Mouse (Mus musculus) 3134 (cell line): ENCODE results near the gene Dop1b.
A peak's percentile ranks its signal among the peaks of the same experiment; 100 is the strongest.

Experiments used
- DNase-seq: peaks from one replicate; pipeline ENCODE4 v3.0.0-alpha.2; 2011; ENCODE audit warnings: low spot score; ENCODE audit not compliant: insufficient read length; ENCODE audit errors: extremely low read depth

Dop1b gene

DNA sequence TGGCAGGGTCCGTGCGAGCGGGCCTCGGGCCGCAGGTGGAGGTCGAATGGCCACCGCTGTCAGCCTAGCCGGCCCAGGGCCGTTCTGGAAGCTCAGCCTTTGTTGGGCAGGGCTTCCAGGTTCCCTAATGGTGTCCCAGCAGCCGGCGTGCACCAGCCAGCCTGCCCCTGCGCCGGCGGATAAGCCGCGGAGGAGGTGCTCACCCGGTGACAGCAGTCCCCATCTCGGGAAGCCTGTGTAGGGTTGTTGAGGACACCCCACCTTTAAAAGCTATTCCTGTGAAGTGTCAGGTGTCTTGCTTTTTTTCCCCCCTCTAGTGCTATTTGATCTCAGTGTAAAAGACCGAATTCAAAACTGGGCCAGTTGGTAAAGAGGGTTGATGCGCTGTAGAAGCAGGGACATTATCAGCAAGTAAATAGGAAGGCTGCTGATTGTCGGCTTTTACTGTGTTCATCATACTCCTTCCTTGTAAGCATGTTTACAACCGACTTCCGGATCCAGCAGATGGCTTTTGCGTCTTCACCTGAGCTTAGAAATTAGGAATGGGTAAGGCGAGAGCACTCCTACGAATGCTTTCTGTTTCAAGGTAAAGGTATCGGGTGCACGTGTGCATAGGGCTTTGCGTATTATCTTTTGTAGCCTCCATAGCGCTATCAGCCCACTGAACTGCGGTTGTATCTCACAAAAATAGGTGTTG lies 633 bp downstream of the Dop1b start:
- DNase-seq, result no peak

DNA sequence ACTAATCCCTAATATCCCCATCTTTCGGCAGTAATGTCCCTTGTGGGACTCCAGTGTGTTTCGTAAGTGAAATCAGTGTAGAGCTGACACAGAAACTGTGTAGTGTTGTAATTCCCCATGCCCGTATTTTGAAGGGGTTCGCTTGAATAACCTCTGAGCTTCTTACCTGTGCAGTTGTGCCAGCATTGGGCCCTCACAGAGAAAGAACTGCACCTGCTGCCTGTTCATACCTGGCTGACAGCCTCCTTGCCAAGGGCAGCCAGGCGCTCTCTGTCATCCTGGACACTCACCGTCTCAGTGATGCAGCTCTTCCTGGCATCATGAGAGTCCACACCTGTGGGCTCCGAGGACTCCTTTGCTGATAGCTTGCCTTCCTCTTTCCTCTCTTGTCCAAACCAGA lies 1.3 kb downstream of the Dop1b start:
- no peak for DNase-seq

DNA sequence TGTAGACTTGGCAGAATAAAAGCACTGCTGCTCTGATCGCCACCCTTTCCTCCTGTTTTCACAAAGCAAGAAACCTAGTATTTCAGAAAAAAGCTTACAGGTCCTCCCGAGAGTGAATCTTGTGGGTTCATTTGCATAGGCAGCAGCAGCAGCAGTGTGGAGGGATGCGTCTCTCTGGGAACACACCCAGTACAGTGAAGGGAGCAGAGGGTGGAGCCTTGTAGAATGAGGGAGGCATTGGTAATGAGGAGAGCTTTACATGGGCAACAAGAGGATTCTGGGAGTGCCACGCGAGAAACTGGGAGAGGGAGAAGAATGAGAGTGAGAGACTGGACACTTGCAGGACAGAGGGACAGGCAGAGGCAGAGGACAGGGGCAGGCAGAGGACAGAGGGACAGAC lies 2.7 kb downstream of the Dop1b start:
- peak; percentile 35 for DNase-seq

DNA sequence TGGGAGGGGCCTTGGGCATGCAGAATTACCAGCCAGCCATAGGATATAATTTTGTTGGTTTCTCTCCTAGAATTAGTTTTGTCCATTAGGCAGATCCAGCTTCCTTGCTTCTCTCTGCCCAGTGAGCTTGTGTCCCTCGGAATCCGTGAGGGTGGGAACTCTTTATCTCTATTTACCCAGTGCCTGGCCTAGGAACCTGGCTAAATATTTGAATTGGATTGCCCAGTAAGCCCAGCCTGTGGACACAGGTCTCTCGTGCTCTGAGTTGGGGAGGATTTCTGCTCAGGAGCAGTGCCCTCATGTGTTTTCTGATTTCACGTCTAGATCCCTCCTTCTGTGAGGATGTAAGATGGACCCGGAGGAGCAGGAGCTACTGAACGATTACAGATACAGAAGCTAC lies 4.1 kb downstream of the Dop1b start:
- DNase-seq, result no peak

DNA sequence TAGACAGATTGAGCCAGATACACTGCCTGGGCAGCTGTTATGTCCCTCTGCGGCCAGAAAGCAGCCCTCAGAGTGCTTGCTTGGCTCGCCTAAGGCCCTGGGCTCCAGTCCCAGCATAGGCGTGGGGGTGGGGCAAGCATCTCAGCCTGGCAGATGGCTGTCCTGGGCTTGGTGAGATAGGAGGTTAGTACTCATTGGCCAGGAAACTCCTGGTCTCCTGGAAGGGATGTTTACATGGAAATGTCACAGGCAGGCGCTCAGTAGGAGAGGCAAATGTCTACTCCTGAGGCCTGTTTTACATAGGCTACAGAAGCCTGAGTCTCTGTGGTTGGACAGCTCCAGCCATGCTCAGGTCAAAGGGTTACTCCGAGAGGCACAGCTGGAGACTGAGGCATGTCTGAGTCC lies 5.6 kb downstream of the Dop1b start:
- no peak for DNase-seq

DNA sequence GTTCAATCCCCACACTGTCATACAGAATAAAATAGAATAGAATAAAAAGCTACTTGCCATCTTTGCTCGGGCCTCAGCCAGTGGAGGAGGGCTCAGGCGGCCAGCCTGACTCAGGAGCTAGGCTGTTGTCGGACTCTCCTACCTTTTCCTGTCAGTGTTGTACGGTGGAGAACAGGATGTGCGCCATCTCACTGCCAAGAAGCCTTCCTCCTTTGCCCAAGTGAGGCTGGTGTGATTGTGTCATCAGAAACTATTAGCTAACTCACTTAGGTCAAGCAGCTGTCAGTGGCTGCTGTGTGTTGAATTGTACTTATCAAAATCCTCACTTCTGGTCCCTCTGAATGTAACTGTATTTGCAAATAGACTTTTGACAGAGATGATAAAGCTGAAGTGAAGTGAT lies 10.1 kb downstream of the Dop1b start:
- no peak for DNase-seq

DNA sequence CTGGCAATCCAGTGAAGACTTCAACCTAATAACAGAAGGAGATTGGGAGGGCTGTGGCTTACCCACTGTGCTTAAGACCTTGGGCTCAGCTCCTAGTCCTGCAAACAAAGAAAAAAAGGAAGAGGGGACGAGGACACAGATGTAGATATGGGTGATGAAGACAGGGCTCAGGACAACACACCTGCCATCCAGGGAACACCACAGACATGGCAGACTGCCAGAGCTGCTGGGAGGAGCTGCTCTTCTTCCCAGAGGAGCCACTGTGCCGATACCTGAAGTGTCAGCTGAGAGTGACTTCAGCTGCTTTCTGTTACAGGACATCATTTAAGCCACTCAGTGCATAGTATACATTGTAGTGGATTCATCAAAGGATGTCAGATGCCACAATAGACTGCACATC lies 10.8 kb downstream of the Dop1b start:
- no peak for DNase-seq

DNA sequence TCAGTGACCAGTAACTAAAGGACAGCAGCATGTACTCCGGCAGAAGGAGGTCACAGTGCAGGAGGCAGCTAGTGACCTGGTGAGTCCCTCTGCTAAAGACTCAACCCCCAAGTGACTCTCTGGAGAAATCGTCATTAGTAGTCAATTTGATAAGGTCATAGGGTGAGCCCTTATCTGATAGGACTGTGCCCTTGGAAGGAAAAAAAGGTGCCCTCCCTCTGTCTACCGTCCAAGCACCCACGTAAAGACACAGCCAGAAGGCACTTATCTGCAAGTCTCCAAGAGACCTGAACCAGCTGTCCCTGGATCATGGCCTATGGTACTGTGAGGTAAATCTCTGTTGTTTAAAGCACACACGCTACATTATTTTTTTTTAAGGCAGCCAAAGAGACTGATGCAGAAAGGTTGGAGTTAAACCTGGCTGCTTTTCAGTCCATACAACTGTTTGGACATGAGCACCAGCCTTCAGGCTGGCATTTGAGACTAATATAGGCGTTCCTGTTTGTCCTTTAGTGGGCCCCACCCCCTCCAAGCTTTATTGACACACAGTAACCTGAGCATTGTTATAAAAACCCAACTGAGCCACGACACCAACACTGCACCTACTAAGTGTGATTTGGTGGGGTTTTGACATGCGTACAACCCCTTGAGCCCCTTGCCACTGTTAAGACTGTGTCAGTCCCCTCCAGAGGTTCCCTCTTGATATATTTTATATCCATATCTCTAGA lies 13.9 kb downstream of the Dop1b start:
- no peak for DNase-seq

DNA sequence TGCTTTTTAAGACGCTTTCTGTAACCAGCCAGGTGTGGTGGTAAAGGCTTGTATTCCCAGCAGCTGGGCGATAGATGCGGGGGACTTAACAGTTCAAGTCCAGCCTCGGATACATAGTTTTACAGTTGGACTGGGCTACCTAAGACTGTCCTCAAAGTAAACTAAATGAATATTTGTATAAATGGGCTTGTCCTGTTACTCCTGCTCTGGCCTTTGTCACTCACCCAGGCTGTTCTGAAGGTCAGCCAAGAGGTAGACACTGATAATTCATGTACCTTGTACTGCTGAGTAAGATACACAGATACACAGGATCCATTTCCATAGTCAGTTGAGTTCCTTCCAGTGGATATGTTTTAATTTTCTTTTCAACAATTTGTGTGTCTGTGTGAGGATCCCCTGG lies 14.5 kb downstream of the Dop1b start:
- no peak for DNase-seq

DNA sequence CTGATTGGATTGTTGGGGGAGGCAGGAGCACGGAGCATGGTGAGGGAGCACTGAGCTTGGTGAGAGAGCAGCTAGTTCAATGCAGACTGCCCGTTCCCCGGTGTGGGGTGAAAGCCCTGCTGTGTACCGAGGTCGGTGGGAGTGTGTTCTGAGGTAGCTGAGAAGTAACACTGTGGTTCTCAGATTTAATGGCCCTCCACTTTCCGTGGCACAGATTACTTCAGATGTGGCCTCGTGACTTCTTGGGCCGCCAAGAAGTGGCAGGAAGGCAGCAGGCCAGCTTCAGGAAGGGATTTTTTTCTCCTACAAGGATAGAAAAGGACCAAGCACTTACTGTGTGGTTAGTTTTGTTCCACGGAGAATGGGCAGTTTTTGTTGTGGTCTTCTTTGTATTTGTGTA lies 17.0 kb downstream of the Dop1b start:
- no peak for DNase-seq

DNA sequence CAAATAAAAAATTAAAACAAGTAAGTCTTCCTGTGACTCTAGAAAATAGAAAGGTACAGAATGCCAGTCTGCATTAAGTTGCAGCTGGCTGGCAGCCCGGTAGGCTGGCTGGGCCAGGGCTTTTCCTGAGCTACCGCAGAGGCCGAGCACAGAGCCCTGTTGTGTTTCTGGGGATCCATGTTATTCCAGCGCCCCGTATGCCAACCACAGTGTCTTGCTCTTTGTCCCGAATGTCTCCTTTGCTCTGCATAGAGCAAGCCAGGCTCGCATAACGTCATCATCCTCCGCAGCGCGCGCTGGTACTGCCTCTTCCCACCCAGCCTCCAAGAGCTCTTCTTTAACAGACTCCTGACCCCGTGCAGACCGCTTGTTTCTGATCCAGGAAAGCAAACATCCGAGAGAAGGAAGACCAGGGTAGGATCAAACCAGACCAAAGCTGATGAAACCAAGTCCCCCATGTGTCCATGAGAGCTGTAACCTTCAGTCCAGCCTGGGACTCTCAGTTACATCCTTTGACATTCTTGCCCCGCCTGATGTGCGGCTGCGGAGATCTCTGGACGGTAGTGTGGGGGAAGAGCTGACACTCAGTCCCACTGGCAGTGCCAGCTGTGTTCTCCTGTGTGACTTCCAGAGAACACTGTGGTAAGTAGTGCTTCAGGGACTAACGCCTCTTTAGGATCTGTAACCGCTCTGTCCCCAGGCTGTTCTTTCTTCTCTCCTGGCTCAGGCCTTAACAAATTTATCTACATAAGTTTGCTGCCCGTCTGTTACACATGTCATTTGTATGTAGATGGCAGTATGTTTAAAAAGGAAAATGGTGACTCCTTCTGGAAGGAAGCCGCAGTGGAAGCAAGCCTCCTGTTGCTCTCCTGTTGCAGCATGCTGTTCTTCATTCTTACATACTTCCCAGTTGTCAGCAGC lies 18.4 kb downstream of the Dop1b start:
- DNase-seq, result no peak

DNA sequence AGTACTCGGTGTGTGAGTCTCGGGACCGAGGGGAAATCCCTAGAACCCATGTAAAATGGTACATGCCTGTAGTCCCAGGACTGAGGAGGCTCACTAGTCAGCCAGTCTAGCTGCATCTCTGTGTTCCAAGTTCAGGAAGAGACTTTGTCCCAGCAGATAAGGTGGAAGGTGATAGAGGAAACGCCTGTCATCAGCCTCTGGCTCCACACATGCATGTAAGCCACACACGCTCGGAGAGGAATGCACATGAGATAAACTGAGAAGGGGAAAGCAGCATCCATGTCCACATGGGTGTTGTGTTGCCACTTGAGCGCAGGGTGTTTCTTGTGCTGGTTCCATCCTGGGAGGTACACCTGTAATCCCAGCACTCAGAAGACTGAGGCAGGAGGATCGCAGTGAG lies 19.6 kb downstream of the Dop1b start:
- DNase-seq, result no peak

DNA sequence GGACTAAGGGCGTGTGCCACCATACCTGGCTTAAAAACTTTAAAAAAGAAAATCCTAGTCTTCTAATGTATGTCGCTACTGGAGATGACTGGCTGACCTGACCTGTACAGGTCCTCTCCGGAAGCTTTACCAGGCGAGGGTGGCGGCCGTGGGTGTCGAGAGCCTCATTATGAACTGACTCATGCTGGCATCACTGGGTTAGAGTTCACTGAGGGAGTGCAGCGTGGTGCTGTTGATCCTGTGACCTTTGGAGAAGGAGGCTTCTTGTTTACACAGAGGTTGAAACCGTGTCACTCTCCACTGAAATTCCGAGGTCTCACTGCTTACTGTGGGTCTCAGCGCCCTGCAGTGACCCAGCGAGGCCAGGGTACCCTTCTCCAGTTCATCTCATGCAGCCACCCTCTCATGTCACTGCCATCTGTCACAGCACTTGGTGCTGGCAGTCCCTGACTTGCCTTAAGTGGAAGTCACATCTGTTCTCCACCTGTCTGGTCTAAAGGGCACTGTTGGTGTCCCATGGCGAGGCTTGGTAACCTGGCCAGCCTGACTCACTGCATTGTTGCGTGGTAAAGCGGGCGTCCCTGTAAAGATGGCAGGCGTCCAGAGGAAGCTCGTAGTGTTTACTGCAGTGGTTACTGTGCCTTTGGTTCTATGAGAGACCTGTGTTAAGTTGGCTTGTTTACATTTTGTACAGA lies 21.3 kb downstream of the Dop1b start:
- peak; percentile 63 for DNase-seq

DNA sequence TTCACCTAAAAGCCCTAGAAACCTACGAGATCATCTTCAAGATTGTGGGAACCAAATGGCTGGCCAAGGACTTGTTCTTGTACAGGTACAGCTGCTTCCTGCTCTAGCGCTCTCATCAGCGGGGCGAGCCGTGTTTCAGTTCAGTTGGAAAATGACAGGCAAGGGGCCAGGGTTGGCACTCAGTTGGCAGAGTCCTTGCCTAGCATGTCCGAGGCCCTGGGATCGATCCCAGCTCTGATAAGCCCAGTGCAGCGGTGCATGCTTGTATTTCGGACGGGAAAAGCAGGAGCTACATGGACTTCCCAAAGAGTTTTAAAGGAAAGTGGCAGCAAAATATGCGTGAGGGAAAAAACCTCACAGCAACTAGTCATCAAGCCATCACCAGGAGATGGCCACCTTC lies 27.5 kb downstream of the Dop1b start:
- DNase-seq, result no peak

DNA sequence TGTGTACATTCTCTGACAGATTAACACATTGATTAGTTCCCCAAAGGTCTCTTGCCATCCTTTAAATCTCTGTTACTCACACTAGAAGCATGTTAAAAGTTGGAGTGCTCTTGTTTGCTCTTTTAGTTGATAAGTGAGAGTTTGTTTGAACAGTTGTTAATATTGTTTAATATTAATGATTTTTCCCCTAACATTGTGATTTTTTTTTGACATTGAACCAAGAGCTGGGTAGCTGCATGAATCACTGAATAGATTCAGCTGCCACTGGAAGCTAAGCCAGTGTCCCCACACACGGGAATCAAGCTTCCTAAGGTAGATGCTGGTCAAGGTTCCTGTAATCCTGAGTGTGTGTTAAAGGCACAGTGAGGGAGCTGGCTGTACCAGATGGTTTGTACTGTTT lies 31.2 kb downstream of the Dop1b start:
- no peak for DNase-seq

DNA sequence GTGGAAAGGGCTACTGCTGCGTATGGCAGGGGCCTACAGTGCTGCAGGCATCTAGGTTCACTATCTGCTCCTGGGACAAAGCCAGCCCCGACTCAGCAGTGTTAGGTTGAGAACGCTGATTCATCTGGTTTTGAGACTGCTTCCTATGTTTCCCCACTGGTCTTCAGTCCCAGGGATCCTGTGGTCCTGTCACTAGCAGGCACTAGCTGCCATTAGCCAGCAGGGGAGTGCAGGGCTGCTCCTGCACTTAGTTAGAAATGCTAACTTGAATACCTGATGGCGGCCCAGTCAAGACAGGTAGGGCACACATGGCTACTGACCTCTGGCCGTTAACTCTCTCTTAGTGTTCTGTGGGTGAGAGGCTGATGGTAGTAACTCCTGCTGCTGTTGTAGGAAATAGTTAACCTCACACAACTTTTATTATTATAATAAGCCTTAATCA lies 32.4 kb downstream of the Dop1b start:
- DNase-seq, result no peak

DNA sequence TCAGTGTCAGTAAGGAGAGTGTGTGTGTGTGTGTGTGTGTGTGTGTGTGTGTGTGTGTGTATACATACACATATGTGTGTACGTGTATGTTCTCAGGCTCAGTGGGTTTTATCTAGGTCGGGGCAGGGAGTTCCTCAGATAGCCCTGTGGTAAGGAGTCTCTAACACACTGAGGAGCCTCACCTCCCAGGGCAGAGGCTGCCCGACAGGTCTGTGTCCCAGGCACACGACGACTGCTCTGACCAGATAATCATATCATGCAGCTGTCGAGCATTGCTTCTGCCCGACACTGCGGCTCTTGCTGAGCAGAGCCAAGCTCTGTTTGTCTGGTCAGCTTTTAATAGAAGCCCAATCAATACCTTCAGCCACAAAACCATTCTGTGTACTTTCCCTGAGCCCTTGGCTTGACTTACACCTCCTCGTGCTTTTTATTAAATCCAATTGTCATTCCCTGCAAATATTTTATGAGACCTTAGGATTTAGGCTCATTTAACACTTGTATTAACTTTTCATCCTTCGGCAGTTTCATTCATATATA lies 33.2 kb downstream of the Dop1b start:
- no peak for DNase-seq

DNA sequence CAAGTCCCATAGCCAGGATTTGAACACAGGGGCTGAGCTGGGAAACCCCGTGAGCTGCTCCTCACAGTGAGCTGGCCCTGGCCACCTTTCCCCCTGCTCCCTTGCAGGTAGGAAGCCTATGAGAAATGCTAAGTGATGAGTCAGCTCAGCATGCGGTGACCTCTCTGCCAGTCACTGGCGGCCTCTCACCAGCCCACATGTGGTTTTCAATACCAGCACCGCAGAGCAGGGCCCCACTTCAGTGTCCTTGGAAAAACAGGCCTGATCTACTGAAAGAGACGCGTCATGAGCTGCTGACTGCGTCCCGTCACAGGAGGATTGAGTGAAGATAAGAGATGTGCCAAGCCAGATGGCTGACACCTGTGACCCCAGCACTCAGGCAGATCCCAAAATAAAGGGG lies 34.7 kb downstream of the Dop1b start:
- DNase-seq, result peak; percentile 29

DNA sequence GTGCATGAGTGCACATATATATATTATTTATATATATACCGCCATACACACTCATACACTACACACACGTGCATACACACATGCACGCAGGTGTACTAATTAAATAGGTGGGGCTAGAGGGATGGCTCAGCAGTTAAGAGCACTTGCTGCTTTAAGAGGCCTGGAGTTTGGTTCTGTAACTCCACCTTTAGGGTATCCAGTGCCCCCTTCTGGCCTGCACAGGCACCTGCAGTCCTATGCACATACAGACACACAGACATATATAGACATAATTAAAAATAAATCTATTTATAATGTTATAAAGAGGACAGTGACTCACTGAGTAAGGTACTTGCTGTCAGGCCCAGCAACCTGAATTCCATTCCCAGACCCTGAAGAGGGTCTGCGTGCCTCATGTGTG lies 35.3 kb downstream of the Dop1b start:
- no peak for DNase-seq

DNA sequence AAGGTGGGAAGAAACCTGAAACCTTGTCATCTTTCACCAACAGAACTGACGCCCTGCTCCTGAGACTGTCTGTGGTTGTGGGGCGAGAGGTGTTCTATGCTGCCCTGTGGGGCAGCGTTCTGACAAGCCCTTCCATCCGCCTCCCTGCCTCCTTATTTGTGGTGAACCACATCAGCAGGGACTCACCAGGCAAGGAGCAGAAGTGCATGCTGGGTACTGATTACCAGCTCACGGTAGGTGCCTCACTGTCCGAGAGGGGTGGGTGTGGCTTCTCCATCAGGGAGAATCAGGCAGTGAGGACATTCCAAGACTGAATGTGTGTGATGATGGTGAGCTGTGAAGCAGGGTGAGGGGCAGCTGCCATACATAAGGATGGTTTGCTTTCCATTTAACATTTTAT lies 35.7 kb downstream of the Dop1b start:
- no peak for DNase-seq
